Mouse (Mus musculus) hindbrain, embryonic 13.5 days (tissue): Measurements from ENCODE around the gene Rhob. TPM values are rescaled to one million over a fixed set of nuclear protein-coding genes. Genes with fewer than 3 reads are reported as not detected.
A peak's percentile ranks its signal among the peaks of the same experiment; 100 is the strongest.
"Not testable (repeated sequence)": the region's sequence is repeated elsewhere in the genome, so short reads cannot be mapped to it uniquely, and the experiment has no call there.

Experiments used
- ATAC-seq: fragments of 200-750 bp; cut with Nextera tagmentation; 2 replicates; pipeline ENCODE4 v1.8.0; 2017; ENCODE audit warnings: moderate TSS enrichment; ENCODE audit not compliant: low FRiP score
- H3K27ac ChIP-seq: fragments of 300-500 bp; sonication (generic); 2 replicates; pipeline ENCODE4 v1.5.1; 2015; ENCODE audit warnings: inconsistent platforms, mild to moderate bottlenecking, moderate library complexity
- H3K27me3 ChIP-seq: fragments of 300-500 bp; sonication (generic); 2 replicates; pipeline ENCODE4 v1.6.1; 2015; ENCODE audit warnings: mild to moderate bottlenecking, inconsistent platforms
- H3K36me3 ChIP-seq: fragments of 300-500 bp; sonication (generic); 2 replicates; pipeline ENCODE4 v1.6.1; 2015; ENCODE audit warnings: mild to moderate bottlenecking, inconsistent platforms
- H3K4me1 ChIP-seq: fragments of 300-500 bp; sonication (generic); replicated peaks from 2 replicates; pipeline ENCODE4 v1.6.1; 2015; ENCODE audit warnings: inconsistent platforms
- H3K4me2 ChIP-seq: fragments of 300-500 bp; sonication (generic); 2 replicates; pipeline ENCODE4 v1.6.1; 2015; ENCODE audit warnings: inconsistent platforms, mild to moderate bottlenecking, moderate library complexity
- H3K4me3 ChIP-seq: fragments of 300-500 bp; sonication (generic); 2 replicates; pipeline ENCODE4 v1.5.1; 2015; ENCODE audit warnings: mild to moderate bottlenecking, inconsistent platforms
- H3K9ac ChIP-seq: fragments of 300-500 bp; sonication (generic); 2 replicates; pipeline ENCODE4 v1.6.1; 2015; ENCODE audit warnings: mild to moderate bottlenecking, inconsistent platforms
- H3K9me3 ChIP-seq: fragments of 300-500 bp; sonication (generic); 2 replicates; pipeline ENCODE4 v1.6.1; 2016; ENCODE audit warnings: inconsistent platforms
- WGBS: fragments of 180-500 bp; shearing (Covaris S2); methylation state at CpG from one replicate; pipeline ENCODE4 v1.1.7; 2015; 5-methylcytosine and 5-hydroxymethylcytosine counted together
- polyA plus RNA-seq: library from polyadenylated mRNA; unstranded; fragments of >200 nt; fragmentation: Nextera tagmentation; extraction: Ambion mirVana; gene quantifications from 2 replicates; pipeline ENCODE4 v1.2.1, GENCODE M21; 2015

Rhob gene
- polyA plus RNA-seq, 1 experiment from 2014 or later: 71.7 TPM

DNA sequence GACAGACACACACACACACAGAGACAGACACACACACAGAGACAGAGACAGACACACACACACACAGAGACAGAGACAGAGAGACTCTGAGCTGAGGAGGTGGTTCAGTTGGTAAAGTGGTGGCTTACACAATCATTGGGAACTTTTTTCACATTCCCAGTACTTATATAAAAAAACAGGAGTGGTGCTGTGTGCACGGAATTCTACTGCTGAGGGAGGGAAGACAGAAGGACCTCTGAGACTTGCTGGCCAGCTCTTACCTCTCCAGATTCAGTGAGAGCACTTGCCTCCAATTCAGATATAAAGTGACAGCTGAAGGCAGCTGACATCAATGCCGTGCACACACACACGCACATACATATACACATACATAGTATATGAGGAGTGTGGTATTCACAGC, 34.1 kb downstream of the Rhob start:
- Histone ChIP-seq H3K4me3 (no peak overlapping the region), H3K27me3 (no peaks in the 10 kb centered on the region), H3K4me2 (no peak overlapping the region), H3K9ac (no peak overlapping the region), H3K4me1 (peaks cover 25% of the 10 kb centered on the region), H3K36me3 (no peaks in the 10 kb centered on the region), H3K27ac (no peak overlapping the region), H3K9me3 (no peaks in the 10 kb centered on the region)
- ATAC-seq: no peak
- WGBS: 90% methylated on average over 3 of the region's 3 CpGs

DNA sequence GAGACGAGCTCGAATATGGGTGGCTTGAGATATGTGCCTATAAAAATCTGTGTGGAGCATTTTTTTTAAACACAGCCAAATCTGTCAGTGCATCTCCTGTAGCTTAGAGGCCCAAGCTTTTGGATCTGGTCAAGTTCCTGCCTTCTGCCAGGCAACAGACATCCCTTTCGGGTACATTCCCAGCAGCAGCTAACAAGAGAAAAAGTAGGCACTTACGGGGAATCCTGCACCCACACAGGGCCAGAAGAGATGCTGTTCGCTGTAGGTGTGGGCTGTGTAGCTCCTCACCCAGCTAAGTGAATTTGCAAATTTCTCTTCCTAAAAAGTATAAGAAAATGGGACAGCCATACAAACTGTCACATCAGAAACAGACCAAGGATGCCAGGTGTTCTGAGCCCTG, 34.8 kb downstream of the Rhob start:
- H3K27me3 ChIP-seq: no peaks in the 10 kb centered on the region
- peaks cover 25% of the 10 kb centered on the region for H3K4me1 ChIP-seq
- 89% methylated on average over 5 of the region's 5 CpGs for WGBS
- H3K4me3 ChIP-seq: no peak overlapping the region
- H3K4me2 ChIP-seq: no peak overlapping the region
- no peaks in the 10 kb centered on the region for H3K9me3 ChIP-seq
- ATAC-seq: no peak
- no peaks in the 10 kb centered on the region for H3K36me3 ChIP-seq
- H3K27ac ChIP-seq: no peak overlapping the region
- no peak overlapping the region for H3K9ac ChIP-seq

DNA sequence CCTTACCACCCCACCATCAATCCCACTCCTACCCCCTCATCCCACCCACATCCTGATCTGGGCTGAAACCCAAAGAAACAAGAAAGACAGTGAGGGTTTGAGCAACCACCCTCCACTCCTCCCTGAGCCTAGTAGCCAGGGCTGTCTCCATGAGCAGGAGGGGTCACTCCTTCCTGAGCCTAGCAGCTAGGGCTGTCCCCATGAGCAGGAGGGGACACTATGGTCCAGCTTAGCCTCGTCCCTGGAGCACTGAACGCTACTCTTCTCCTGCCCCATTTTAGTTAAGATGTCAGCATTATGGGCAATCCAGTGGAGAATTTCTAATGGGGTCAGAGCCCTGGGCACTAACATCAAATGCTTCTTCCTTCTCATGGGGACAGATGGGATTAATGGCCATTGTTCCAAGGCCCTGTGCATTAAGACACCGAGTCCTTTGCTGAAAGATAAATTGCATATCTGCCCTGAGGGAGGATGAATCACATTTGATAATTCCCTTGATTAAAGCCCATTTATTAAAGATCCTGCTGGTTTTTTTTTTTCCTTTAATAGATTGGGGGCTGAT, 36.1 kb downstream of the Rhob start:
- Histone ChIP-seq H3K4me1 (peaks cover 25% of the 10 kb centered on the region), H3K27ac (peak overlapping the region; percentile 71), H3K36me3 (no peaks in the 10 kb centered on the region), H3K4me3 (no peak overlapping the region), H3K9me3 (no peaks in the 10 kb centered on the region), H3K27me3 (no peaks in the 10 kb centered on the region), H3K9ac (no peak overlapping the region), H3K4me2 (no peak overlapping the region)
- 26% methylated on average over 3 of the region's 3 CpGs for WGBS
- ATAC-seq: 0 out of 2 replicates have a peak, but pooled peaks have one; percentile 19

DNA sequence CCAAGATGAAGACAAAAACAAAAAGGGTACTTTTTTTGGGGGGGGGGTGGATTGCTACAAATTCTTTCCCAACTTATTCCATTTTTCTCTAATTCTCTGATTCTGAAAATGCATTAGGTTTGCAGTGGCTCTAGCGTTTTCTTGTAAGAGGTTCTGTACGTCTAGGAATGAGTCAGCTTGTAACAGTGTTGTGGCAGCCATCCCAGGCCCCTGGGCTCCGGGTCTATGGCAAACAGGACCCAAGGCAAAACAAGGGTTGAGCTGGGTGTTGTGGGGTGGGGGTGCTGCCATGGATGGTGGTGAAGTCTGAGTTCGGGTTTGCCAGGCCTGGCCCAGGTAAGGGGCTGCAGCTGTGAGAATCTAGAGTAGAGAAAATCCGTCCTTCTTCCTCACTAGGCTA, 37.3 kb downstream of the Rhob start:
- no peak for ATAC-seq
- no peaks in the 10 kb centered on the region for H3K27me3 ChIP-seq
- H3K4me3 ChIP-seq: no peak overlapping the region
- H3K4me2 ChIP-seq: no peak overlapping the region
- peaks cover 21% of the 10 kb centered on the region for H3K4me1 ChIP-seq
- no peaks in the 10 kb centered on the region for H3K36me3 ChIP-seq
- H3K9me3 ChIP-seq: no peaks in the 10 kb centered on the region
- 88% methylated on average over 5 of the region's 5 CpGs for WGBS
- H3K27ac ChIP-seq: no peak overlapping the region
- H3K9ac ChIP-seq: no peak overlapping the region

DNA sequence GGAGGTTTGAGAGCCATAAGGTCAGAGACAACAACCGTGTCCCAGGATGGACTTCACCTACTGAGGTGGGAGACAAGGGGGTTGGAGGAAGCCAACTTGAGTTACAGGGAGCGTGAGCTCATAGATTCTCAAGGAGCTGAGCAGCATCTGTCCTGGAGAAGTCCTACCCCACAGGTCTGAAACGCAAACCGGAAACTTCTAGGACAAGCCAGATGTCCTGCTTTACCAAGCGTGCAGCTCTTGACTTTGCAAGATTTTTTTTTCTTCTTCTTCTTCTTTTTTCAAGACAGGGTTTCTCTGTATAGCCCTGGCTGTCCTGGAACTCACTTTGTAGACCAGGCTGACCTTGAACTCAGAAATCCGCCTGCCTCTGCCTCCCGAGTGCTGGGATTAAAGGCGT, 38.2 kb downstream of the Rhob start:
- ATAC-seq, H3K9ac ChIP-seq, H3K36me3 ChIP-seq, H3K27ac ChIP-seq, H3K27me3 ChIP-seq, H3K4me3 ChIP-seq, H3K4me2 ChIP-seq, H3K9me3 ChIP-seq: not testable (repeated sequence)
- peaks cover 15% of the 10 kb centered on the region for H3K4me1 ChIP-seq
- 94% methylated on average over 8 of the region's 8 CpGs for WGBS

DNA sequence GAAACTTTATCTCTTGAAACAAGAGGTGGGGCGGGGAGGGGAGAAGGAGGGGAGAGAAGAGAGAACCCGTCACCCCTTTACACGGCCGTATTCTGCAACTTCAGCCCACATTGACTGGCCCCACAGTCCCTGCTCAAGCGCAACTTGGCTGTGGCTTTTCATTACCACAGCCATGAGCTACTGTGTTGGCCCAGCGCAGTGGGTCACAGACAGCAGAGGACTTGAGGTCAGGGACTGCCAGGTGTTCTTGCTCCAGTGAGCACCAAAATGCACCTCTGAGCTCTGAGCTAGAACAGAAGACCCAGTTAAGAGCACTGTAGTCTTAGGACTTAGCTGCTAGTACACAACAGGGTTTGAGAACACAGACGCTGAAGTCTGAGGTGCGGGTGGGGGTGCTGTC, 41.4 kb downstream of the Rhob start:
- Histone ChIP-seq H3K4me1 (peaks cover 4% of the 10 kb centered on the region; the same call in 1 of the 2 replicates), H3K36me3 (no peaks in the 10 kb centered on the region), H3K9me3 (no peaks in the 10 kb centered on the region), H3K27ac (no peak overlapping the region), H3K4me2 (no peak overlapping the region), H3K9ac (no peak overlapping the region), H3K4me3 (no peak overlapping the region), H3K27me3 (no peaks in the 10 kb centered on the region)
- 85% methylated on average over 8 of the region's 8 CpGs for WGBS
- no peak for ATAC-seq

DNA sequence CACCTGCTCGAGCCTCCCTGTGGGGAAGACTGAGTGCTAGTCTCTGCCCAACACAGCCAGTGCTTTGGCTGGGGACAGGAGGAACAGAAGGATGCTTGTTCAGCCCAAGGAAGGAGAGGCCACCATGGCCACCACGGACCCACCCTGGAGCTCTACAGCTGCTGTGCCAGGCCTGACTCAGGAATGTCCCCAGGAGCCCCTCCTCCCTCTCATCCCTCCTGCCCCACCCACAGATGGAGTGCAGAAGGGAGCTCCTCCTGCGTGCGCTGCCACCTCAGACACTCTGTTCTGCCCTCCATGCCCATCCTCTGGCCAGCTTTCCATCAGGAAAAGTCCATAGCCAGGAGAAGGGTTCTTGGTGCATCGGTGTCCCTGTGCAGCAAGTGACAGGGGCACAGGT, 42.8 kb downstream of the Rhob start:
- H3K9me3 ChIP-seq: no peaks in the 10 kb centered on the region
- H3K27me3 ChIP-seq: no peaks in the 10 kb centered on the region
- no peak overlapping the region for H3K9ac ChIP-seq
- no peak overlapping the region for H3K4me3 ChIP-seq
- H3K27ac ChIP-seq: no peak overlapping the region
- H3K4me1 ChIP-seq: 0 out of 2 replicates have a peak, but pooled peaks cover 3% of the 10 kb centered on the region
- no peak overlapping the region for H3K4me2 ChIP-seq
- no peaks in the 10 kb centered on the region for H3K36me3 ChIP-seq
- ATAC-seq: no peak
- WGBS: 66% methylated on average over 5 of the region's 5 CpGs

DNA sequence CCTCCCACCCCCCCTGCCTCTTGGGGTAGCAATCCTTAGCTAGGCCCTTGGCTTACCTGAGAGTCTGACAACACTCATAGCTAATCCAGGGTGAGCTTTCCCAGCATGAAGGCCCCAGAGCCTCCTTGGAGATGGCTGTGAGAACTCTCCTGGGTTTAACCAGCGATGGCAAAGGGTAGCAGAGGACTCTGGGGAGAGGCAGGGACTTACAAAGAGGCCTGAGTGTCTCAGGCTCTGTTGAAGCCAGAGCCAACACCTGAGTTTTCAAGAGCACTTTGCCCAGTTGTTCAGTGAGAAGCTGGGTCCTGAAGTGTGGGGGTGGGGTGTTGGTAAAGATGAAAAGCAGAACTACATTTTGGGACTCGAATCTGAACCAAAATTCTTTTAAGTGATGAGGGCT, 44.8 kb downstream of the Rhob start:
- no peaks in the 10 kb centered on the region for H3K9me3 ChIP-seq
- H3K36me3 ChIP-seq: no peaks in the 10 kb centered on the region
- H3K27ac ChIP-seq: no peak overlapping the region
- no peak overlapping the region for H3K4me2 ChIP-seq
- no peaks in the 10 kb centered on the region for H3K27me3 ChIP-seq
- no peak for ATAC-seq
- H3K9ac ChIP-seq: no peak overlapping the region
- H3K4me1 ChIP-seq: peaks cover 11% of the 10 kb centered on the region; the same call in 1 of the 2 replicates
- 72% methylated on average over 2 of the region's 2 CpGs for WGBS
- no peak overlapping the region for H3K4me3 ChIP-seq

DNA sequence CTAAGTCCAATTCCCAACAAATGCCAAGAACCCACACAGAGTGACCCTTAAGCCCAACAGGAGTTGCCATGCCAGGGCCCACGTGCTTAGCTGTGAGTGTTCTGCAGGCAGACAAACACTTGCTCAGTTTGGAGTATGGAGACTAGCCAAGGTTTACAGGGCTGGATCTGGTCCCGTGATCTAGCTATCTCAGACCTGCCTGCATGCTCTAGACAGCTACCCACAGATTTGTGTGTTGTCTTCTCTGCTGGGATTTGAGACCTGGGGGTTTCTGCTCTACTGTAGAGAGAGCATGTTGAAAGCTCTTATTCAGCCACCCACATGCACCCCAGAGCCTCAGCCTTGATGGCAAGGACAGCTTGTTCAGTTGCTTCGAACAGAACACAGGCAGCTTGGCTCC, 45.3 kb downstream of the Rhob start:
- Histone ChIP-seq H3K36me3 (no peaks in the 10 kb centered on the region), H3K27me3 (no peaks in the 10 kb centered on the region), H3K4me1 (peaks cover 11% of the 10 kb centered on the region; the same call in 1 of the 2 replicates), H3K4me2 (no peak overlapping the region), H3K9ac (no peak overlapping the region), H3K4me3 (no peak overlapping the region), H3K9me3 (no peaks in the 10 kb centered on the region), H3K27ac (no peak overlapping the region)
- 76% methylated on average over 3 of the region's 3 CpGs for WGBS
- no peak for ATAC-seq

DNA sequence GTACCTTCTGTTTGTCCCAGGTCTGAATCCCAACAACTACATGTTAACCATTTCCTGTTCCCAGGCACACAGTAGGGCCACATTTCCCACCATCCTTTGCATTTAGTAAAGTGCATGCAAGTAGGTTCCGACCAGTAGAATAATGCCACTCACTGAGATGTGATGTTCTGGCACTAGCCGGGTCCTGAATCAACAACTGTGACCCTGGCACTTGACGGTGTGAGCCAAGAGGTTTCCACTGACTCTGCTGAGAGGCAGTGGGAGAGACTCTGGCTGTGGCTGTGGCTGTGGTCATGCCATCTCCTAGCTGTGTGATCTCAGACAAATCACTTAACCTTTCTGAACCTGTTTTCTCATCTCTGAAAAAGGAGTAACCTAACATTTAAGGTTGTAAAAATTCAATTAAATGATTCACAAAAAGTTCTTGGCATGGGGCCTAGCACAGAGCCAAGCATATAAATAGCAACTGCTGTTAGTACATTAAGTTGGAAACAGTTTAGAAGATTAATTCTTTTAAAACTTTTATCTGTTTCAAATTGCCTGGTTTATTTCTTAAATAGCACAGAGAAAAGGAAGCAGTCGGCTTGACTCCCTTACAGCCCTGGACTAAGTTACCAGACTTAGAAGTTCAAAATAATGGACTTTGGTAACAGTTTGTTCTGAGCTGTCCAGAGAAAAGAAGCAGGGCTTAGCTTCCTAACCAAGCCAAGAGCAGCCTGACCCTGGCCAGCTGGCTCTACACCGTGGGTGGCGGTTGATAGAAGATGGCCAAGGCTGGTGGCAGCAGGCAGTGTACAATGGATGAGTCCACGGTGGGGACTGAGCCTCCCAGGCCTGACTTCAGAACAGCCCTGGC, 46.8 kb downstream of the Rhob start:
- no peaks in the 10 kb centered on the region for H3K36me3 ChIP-seq
- ATAC-seq: no peak
- WGBS: 86% methylated on average over 7 of the region's 7 CpGs

DNA sequence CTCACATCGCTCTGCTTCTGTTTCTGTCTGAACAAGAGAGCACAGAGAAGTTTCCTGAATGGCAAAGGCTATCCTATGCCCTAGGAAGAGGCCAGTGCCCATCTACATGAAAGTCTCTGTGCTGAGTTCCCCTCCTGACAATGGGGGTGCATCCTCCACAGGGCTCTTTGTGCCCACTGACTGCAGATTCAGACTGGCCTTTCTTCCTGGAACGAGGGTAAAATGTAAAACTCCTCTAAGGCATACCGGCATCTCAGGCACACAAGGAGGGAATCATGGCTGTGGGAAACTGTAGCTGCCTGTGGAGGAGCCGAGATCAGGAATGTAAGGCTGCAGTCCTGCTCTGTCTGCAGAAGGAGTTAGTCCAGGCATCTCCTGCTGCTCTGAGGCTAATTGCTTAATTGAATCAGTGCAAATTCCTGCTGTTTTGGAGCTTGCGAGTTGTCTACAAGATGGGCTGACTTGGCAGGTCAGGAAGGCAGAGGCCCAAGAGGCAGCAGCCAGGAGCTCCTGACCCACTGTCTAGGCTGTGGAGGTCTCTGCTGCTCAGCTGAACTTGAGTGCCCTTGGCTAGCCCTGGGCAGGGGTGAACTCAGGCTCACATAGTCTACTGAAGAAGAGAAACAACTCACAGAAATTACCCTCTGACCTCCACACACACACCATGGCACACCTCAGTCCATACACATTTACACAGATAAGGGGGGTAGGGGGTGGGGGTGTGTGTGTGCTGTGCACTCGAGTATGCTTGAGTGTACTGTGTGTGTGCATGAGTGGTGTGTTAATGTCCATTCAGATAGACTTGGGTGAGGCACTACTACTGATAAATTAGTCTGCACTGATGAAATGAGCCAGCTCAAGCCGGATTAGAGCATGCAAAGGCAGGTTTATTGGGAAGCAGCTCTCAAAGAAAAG, 48.0 kb downstream of the Rhob start:
- Histone ChIP-seq H3K36me3 (no peaks in the 10 kb centered on the region), H3K9ac (no peak overlapping the region), H3K4me3 (no peak overlapping the region), H3K27me3 (0 out of 2 replicates have a peak, but pooled peaks cover 3% of the 10 kb centered on the region), H3K4me2 (no peak overlapping the region), H3K4me1 (peaks cover 11% of the 10 kb centered on the region; the same call in 1 of the 2 replicates), H3K9me3 (no peaks in the 10 kb centered on the region), H3K27ac (no peak overlapping the region)
- WGBS: 44% methylated on average over 7 of the region's 7 CpGs
- ATAC-seq: peak; percentile 49; the same call in 1 of the 2 replicates

More for the DNA sequence above, 46.8 kb downstream of the Rhob start:
- H3K9me3 ChIP-seq: no peaks in the 10 kb centered on the region
- H3K4me2 ChIP-seq: no peak overlapping the region
- H3K9ac ChIP-seq: no peak overlapping the region
- H3K27me3 ChIP-seq: 0 out of 2 replicates have a peak, but pooled peaks cover 3% of the 10 kb centered on the region
- H3K27ac ChIP-seq: no peak overlapping the region
- peaks cover 11% of the 10 kb centered on the region; the same call in 1 of the 2 replicates for H3K4me1 ChIP-seq
- H3K4me3 ChIP-seq: no peak overlapping the region

DNA sequence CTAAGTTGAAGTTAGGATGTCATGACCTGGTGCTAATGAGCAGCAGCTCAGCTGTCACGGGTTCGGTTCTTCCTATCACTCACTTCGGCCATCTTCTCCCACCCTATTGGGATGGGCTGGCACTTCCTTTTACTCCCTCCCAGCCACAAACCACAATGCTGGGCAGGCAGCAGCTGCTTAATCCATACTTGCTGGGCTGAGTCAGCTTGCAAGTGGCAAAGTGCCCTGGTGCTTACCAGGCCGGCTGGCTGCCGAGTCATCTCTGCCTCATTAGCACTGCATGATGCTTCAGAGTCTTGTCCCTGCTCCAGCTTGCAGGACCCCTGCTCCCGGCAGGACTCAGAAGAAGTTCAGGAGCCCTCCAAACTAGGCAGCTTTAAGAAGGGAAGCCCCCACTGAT, 49.2 kb downstream of the Rhob start:
- no peaks in the 10 kb centered on the region for H3K9me3 ChIP-seq
- H3K4me1 ChIP-seq: peaks cover 11% of the 10 kb centered on the region; the same call in 1 of the 2 replicates
- H3K36me3 ChIP-seq: no peaks in the 10 kb centered on the region
- 0 out of 2 replicates have a peak, but pooled peaks cover 3% of the 10 kb centered on the region for H3K27me3 ChIP-seq
- H3K9ac ChIP-seq: no peak overlapping the region
- ATAC-seq: peak; percentile 44; the same call in 1 of the 2 replicates
- H3K4me2 ChIP-seq: no peak overlapping the region
- WGBS: 70% methylated on average over 6 of the region's 6 CpGs
- H3K27ac ChIP-seq: no peak overlapping the region
- H3K4me3 ChIP-seq: no peak overlapping the region
